Mouse (Mus musculus): ENCODE measurements around the gene Chpf2. TPM values are rescaled to one million over a fixed set of nuclear protein-coding genes. Genes with fewer than 3 reads are reported as not detected.
"Not testable (repeated sequence)": the region's sequence is repeated elsewhere in the genome, so short reads cannot be mapped to it uniquely, and the experiment has no call there.

Gene Chpf2
- polyA plus RNA-seq, 1 experiment: 37.7 TPM

DNA sequence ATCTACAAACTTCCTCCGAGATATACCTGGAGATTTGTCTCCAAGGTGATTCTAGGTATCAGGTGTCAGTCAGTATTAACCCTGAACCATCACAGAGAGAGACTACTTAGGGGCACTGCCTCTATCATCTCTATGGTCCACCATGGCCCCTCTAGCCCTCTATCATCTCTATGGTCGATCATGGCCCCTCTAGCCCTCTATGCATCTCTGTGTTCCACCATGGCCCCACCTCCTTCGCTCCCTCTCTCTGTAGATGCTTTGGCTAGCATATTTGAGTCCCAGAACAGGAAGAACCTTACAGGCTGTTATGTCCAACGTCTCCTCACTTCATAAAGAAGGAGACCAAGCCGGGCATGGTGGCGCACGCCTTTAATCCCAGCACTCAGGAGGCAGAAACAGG is 43.9 kb upstream of the Chpf2 start:
- TF ChIP-seq MYOD1 (IDR thresholded peaks at IDR 0.05; ENCODE audit: control insufficient read depth, insufficient read length, low read depth): no peak
- no peak for TF ChIP-seq MAX (IDR thresholded peaks at IDR 0.05)
- no peak for TF ChIP-seq MYOG (IDR thresholded peaks at IDR 0.05; ENCODE audit: control insufficient read depth, extremely low read depth, insufficient read length)
- no peak for TF ChIP-seq FOSL1 (IDR thresholded peaks at IDR 0.05; ENCODE audit: insufficient read depth, low read length, poor library complexity, severe bottlenecking)
- TF ChIP-seq CTCF (IDR thresholded peaks at IDR 0.05; ENCODE audit: control insufficient read depth, insufficient read depth, insufficient read length): no peak
- no peak overlapping the region for H3ac ChIP-seq (ENCODE audit: control insufficient read depth, insufficient read length, low read depth)
- H3K79me2 ChIP-seq (ENCODE audit: control insufficient read depth, insufficient read depth): no peaks in the 10 kb centered on the region
- H3K79me3 ChIP-seq (ENCODE audit: low read depth): no peaks in the 10 kb centered on the region
- no peaks in the 10 kb centered on the region for H3K36me3 ChIP-seq (ENCODE audit: control insufficient read depth, insufficient read depth)
- H3K4me3 ChIP-seq (ENCODE audit: insufficient read depth, poor library complexity, severe bottlenecking): no peak overlapping the region
- H3K27me3 ChIP-seq (ENCODE audit: control insufficient read depth, insufficient read depth, insufficient read length): peaks cover 45% of the 10 kb centered on the region

DNA sequence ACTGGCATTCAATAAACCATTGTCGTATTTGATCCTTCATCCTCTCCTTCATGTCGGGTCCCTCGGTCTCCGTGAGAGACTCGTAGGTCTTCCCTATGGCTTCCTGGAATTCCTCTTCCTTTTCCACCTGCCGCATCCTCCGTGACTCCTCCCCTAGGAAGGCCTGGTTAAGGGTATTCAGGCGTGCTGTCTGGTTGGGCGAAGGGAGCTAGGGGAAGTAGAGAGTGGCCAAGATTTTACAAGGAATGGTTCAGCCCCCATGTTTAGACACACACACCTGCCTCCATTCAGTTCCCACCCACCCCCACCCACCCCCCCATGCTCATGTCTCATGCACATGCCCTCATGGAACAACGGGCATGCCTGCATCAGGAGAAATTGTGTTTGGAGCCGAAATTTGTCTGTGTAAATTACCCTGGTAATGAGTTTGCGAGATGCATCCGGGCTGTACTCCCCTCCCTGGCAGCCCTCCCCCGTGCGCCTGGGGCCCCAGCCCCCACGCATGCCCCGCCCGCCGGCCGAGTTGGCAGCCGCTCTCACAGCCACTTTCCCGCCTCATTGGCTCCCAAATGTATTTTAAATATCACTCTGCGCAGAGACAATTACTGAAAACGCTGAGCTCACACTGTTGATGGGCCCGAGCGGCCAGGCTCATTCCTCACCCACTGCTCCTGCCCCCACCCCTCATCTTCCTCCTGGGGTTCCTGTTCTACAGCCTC is 35.8 kb upstream of the Chpf2 start:
- H3K79me3 ChIP-seq (ENCODE audit: low read depth): no peaks in the 10 kb centered on the region
- H3K36me3 ChIP-seq (ENCODE audit: control insufficient read depth, insufficient read depth): no peaks in the 10 kb centered on the region
- H3K27me3 ChIP-seq (ENCODE audit: control insufficient read depth, insufficient read depth, insufficient read length): peaks cover 77% of the 10 kb centered on the region
- H3ac ChIP-seq (ENCODE audit: control insufficient read depth, insufficient read length, low read depth): no peak overlapping the region
- H3K4me3 ChIP-seq (ENCODE audit: insufficient read depth, poor library complexity, severe bottlenecking): no peak overlapping the region
- TF ChIP-seq MYOG (IDR thresholded peaks at IDR 0.05; ENCODE audit: control insufficient read depth, extremely low read depth, insufficient read length): no peak
- TF ChIP-seq CTCF (IDR thresholded peaks at IDR 0.05; ENCODE audit: control insufficient read depth, insufficient read depth, insufficient read length): no peak
- no peak for TF ChIP-seq CEBPB (IDR thresholded peaks at IDR 0.05; ENCODE audit: low read depth)
- TF ChIP-seq MYOD1 (IDR thresholded peaks at IDR 0.05; ENCODE audit: control insufficient read depth, insufficient read length, low read depth): no peak
- TF ChIP-seq MAX (IDR thresholded peaks at IDR 0.05): no peak
- no peak for TF ChIP-seq FOSL1 (IDR thresholded peaks at IDR 0.05; ENCODE audit: insufficient read depth, low read length, poor library complexity, severe bottlenecking)
- TF ChIP-seq USF1 (IDR thresholded peaks at IDR 0.05; ENCODE audit: low read depth): no peak
- no peaks in the 10 kb centered on the region for H3K79me2 ChIP-seq (ENCODE audit: control insufficient read depth, insufficient read depth)

DNA sequence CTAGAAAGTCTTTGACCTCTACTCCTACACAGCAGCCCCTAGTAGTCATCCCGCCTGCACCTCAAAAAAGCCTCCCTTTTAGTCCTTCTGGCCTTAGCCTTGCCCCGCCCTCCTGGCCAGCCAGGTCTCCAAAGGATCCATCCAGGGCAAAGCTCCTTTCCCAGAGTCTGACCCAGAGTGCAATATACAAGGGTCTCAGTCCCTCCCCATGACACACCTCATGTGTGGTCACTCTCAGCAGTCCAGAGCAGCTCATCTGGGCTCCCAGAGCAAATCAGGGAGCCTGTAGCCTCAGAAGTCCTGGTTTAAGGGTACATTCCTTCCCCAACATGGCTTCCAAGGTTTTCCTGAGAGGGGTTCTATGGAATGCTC is 35.2 kb upstream of the Chpf2 start:
- peaks cover 73% of the 10 kb centered on the region for H3K27me3 ChIP-seq (ENCODE audit: control insufficient read depth, insufficient read depth, insufficient read length)
- no peaks in the 10 kb centered on the region for H3K79me2 ChIP-seq (ENCODE audit: control insufficient read depth, insufficient read depth)
- no peaks in the 10 kb centered on the region for H3K79me3 ChIP-seq (ENCODE audit: low read depth)
- no peaks in the 10 kb centered on the region for H3K36me3 ChIP-seq (ENCODE audit: control insufficient read depth, insufficient read depth)
- H3K4me3 ChIP-seq (ENCODE audit: insufficient read depth, poor library complexity, severe bottlenecking): no peak overlapping the region
- H3ac ChIP-seq (ENCODE audit: control insufficient read depth, insufficient read length, low read depth): no peak overlapping the region
- TF ChIP-seq USF1 (IDR thresholded peaks at IDR 0.05; ENCODE audit: low read depth) (no peak), MYOG (IDR thresholded peaks at IDR 0.05; ENCODE audit: control insufficient read depth, extremely low read depth, insufficient read length) (no peak), MAX (IDR thresholded peaks at IDR 0.05) (no peak), FOSL1 (IDR thresholded peaks at IDR 0.05; ENCODE audit: insufficient read depth, low read length, poor library complexity, severe bottlenecking) (no peak), MYOD1 (IDR thresholded peaks at IDR 0.05; ENCODE audit: control insufficient read depth, insufficient read length, low read depth) (no peak), CEBPB (IDR thresholded peaks at IDR 0.05; ENCODE audit: low read depth) (no peak), CTCF (IDR thresholded peaks at IDR 0.05; ENCODE audit: control insufficient read depth, insufficient read depth, insufficient read length) (no peak)

DNA sequence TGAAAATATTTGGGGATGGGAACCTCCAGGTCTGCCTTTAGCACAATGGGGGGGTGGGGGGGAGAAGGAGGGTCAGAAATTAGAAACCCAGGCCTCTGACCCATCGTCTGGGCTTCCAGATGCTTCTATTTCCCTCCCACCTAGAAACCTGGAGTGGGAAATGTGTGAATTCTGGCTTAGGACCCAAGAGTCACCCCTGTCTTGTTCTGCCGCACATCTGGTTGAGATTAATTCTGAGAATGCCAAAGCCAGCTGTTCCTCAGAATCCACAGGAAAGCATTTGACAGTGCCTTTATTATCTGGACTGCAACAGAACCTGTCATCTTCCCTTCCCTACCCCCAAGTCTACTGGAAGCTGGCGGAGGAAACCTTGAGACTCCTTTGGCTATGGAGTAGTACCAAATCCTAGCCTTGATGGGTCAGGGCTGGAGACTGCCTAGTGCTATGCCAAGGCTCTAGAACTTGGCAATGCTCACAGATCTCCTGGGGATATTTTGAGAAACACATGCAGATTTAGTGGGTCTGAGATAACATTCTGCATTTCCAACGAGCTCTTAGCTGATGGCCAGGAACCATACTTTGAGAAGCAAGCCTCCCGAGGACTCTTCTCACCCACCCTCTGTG is 32.8 kb upstream of the Chpf2 start:
- H3K79me2 ChIP-seq (ENCODE audit: control insufficient read depth, insufficient read depth): no peaks in the 10 kb centered on the region
- no peaks in the 10 kb centered on the region for H3K79me3 ChIP-seq (ENCODE audit: low read depth)
- TF ChIP-seq MYOG (IDR thresholded peaks at IDR 0.05; ENCODE audit: control insufficient read depth, extremely low read depth, insufficient read length) (no peak), CEBPB (IDR thresholded peaks at IDR 0.05; ENCODE audit: low read depth) (no peak)
- H3K27me3 ChIP-seq (ENCODE audit: control insufficient read depth, insufficient read depth, insufficient read length): peaks cover 58% of the 10 kb centered on the region
- H3K36me3 ChIP-seq (ENCODE audit: control insufficient read depth, insufficient read depth): no peaks in the 10 kb centered on the region
- H3K4me3 ChIP-seq (ENCODE audit: insufficient read depth, poor library complexity, severe bottlenecking): no peak overlapping the region
- H3ac ChIP-seq (ENCODE audit: control insufficient read depth, insufficient read length, low read depth): no peak overlapping the region

DNA sequence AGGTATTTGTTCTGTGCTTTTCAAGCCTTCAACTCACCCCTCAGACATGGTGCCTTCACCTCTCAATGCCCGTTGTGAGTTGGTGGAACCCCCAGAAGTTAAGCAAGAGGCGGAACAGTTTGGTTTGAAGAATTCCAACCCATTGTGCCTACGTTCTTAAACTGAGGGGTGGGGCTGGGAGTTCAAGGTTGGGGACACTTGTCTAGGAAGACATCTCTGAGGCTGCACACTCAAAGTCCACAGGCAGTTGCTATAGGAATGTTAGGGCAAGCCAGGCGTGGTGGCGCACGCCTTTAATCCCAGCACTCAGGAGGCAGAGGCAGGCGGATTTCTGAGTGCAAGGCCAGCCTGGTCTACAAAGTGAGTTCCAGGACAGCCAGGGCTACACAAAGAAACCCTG is 31.2 kb upstream of the Chpf2 start:
- not testable (repeated sequence) for H3K36me3 ChIP-seq (ENCODE audit: control insufficient read depth, insufficient read depth); H3ac ChIP-seq (ENCODE audit: control insufficient read depth, insufficient read length, low read depth); H3K79me2 ChIP-seq (ENCODE audit: control insufficient read depth, insufficient read depth); H3K79me3 ChIP-seq (ENCODE audit: low read depth); H3K4me3 ChIP-seq (ENCODE audit: insufficient read depth, poor library complexity, severe bottlenecking)
- peaks cover 42% of the 10 kb centered on the region for H3K27me3 ChIP-seq (ENCODE audit: control insufficient read depth, insufficient read depth, insufficient read length)

DNA sequence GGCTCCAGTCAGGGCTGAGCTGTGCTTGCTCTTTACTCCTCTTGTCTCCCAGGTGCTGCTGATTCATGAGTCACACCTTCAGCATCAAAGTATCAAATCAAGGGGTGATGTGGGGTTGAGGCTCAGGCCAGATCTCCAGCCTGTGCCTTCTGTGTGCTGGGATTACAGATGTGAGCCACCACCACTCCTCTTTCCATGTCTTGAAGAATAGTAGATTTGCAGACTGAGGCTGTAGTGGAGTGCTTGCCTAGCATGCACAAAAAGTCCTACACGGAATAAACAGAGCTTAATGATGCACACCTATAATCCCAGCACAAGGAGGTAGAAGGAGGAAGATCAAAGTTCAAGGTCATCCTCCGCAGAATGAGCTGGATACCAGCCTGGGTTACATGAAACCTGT is 29.8 kb upstream of the Chpf2 start, which contains the start of gene 4931409K22Rik:
4931409K22Rik (minus strand) TSS at position 101 of the 400 bp plus-strand sequence.
- Histone ChIP-seq H3K27me3 (ENCODE audit: control insufficient read depth, insufficient read depth, insufficient read length) (peaks cover 29% of the 10 kb centered on the region), H3K36me3 (ENCODE audit: control insufficient read depth, insufficient read depth) (no peaks in the 10 kb centered on the region), H3K4me3 (ENCODE audit: insufficient read depth, poor library complexity, severe bottlenecking) (no peak within 1 kb of the TSS), H3K79me2 (ENCODE audit: control insufficient read depth, insufficient read depth) (no peaks in the 10 kb centered on the region), H3K79me3 (ENCODE audit: low read depth) (no peaks in the 10 kb centered on the region), H3ac (ENCODE audit: control insufficient read depth, insufficient read length, low read depth) (no peak within 1 kb of the TSS)
- TF ChIP-seq CTCF (IDR thresholded peaks at IDR 0.05; ENCODE audit: control insufficient read depth, insufficient read depth, insufficient read length) (no peak), CEBPB (IDR thresholded peaks at IDR 0.05; ENCODE audit: low read depth) (no peak), MAX (IDR thresholded peaks at IDR 0.05) (no peak)
